Mouse (Mus musculus): Measurements from ENCODE around the gene Tmem145.

Gene Tmem145

GRCm38 (mm10) chr7:25292107-25292506 lies 13.8 kb upstream of the Tmem145 start:
- DNase-seq (ENCODE audit: inconsistent age in 2 of 2, low spot score in 1 of 2), result no peak

GRCm38 (mm10) chr7:25293191-25293739 lies 12.6 kb upstream of the Tmem145 start:
- DNase-seq (ENCODE audit: inconsistent age in 2 of 2, low spot score in 1 of 2), result no peak

DNA sequence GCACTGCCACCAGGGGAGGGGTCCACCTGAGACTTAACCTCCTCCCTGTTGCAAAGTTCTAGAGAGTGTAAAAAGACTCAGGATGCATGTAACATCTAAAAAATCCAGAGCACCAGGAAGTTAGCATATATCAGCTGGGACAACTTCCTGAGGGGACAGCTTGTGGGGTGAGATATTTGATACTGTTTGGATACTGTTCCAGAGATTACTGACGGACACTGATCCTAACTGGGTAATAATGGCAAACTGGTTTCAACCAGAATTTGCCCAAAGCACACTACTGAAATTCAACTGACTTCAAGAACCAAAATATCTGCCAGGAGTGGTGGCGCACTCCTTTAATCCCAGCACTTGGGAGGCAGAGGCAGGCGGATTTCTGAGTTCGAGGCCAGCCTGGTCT lies 11.4 kb upstream of the Tmem145 start:
- DNase-seq (ENCODE audit: inconsistent age in 2 of 2, low spot score in 1 of 2), result no peak

DNA sequence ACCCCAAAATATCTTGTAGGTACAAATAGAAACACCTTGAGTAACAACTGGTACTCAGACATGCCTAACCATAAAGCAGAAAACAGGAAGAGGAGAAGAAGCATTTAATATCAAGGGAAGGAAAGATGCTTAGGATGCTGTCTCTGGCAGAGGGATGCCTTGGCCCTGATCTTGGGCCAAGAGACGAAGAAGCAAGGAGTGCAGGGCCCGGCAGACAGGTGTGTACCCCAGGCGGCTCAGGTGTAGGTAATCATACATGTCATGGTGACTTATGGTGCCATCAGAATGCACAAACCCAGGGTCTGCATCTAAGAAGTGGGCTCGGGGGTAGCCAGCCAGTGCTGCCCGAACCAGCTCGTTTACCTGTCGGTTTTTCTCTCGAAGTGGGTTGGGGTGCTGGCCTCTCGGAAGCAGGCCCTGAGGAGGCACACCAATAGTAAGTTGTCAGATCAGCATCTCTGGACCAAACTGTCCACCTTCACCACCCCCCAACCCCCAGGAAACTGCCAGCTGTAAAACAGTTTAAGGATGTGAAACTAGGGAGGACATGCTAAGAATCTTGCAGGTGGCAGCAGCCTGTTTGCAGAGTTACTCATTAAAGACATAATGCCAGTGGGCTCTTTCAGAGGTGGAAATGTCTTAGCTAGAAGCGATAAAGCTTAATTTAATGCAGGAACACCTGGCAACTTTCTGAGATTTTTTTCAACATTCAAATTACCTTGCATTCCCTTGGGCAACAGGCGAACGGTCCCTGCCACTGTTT lies 10.8 kb upstream of the Tmem145 start:
- no peak for DNase-seq (ENCODE audit: inconsistent age in 2 of 2, low spot score in 1 of 2)

DNA sequence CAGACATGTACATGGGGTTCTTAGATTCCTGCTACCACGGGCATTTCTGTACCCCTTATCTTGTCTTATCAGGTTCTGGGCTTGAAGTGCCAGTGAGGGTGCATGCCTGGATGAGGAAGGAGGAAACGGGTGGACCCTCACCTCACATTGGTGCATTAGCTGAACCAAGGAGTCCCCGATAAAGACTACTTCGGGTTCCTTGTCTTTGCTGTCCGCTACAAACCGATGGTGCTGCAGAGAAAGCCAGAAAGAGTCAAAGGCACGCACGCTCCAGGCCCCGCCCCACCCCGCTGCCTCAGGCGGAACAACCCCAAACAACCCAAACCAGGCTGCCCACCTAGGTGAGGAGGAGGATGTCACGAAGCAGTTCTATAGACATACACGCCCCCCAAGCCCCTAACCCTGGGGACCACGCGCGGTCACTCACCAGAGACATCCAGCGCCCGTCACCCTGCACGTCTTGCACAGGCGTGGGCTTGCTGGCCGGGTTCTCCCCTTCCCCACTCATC lies 8.9 kb upstream of the Tmem145 start:
- peak in 1 of 2 experiments; percentile 67 for DNase-seq (ENCODE audit: inconsistent age in 2 of 2, low spot score in 1 of 2)

GRCm38 (mm10) chr7:25297454-25298325 lies 8.2 kb upstream of the Tmem145 start, which contains the start of gene Pafah1b3:
TSS of gene Pafah1b3 (minus strand) at chr7:25297986.
- peak; percentile 85 to 92 for DNase-seq (ENCODE audit: inconsistent age in 2 of 2, low spot score in 1 of 2)

DNA sequence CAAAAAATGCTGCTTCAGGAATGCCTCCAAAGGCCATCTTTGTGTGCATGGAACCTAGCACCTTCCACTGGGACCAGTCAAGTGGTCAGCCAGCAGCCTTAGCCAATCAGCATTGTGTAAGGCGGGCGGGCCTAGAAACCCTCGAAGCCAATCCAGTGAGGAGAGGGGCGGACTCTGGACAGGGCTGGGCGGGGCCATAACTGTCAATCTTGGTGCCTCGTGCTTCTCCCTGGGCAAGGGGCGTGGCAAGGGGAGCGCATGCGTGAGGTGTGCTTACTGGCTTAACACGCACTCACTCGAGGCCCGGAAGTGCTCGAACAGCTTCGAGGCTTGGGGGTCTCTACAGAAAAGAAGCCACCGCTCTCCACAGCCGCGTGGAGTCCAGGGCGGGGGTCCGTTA lies 4.8 kb upstream of the Tmem145 start, which contains the start of gene Prr19:
TSS of gene Prr19 (plus strand) at position 349 of the 400 bp plus-strand sequence.
- no peak for DNase-seq (ENCODE audit: inconsistent age in 2 of 2, low spot score in 1 of 2)

DNA sequence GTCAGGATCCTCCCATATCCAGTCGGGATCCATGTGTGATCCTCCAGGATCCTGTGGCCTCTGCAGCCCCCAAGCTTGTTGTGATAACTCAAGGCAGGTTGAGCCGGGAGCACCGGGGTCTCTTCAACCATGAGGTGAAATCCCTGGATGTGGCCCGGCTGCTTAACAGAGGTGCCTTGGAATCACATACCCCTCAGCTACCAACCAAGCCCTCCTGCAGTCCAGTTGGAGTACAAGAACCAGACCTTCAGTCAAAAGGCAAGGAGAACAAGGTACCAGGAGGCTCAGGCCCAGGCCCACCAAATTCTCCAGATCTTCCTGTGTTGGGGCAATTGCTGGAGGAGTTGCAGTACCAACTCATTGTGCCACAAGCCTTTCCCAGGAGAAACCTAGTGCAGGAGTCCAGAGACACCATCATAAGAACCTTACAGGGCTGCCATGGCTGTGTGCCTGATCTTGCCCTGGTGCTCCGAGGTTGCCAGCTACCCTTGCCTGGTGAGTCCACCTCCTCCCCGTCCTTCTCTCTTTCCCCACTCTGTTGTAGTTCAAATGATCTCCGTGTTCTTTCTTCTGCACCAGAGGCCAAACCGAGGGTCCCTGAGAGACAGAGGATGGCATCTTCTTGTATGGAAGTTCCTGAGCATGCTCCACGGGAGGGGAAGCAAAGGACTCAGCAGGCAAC lies 2.8 kb upstream of the Tmem145 start:
- no peak for DNase-seq (ENCODE audit: inconsistent age in 2 of 2, low spot score in 1 of 2)

DNA sequence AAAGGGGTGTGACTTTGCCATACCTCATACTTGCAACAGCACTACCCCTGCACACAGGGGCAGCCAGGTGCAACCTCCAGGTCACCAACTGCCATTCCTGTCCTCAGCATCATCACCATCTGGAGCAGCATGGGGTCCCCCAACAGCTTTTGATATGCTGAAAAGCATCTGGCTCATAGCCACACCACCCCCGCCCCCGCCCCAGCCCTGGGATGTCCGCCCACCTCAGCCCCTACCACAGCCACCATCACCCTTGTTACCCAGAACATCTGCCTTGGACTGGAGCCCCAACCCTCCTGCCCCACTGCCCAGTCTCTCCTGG lies 2.3 kb upstream of the Tmem145 start:
- no peak for DNase-seq (ENCODE audit: inconsistent age in 2 of 2, low spot score in 1 of 2)

- DNase-seq (ENCODE audit: inconsistent age in 2 of 2, low spot score in 1 of 2), result no peak
These were observed 425 bp upstream of the Tmem145 start for GRCm38 (mm10) chr7:25305481-25305880.

DNA sequence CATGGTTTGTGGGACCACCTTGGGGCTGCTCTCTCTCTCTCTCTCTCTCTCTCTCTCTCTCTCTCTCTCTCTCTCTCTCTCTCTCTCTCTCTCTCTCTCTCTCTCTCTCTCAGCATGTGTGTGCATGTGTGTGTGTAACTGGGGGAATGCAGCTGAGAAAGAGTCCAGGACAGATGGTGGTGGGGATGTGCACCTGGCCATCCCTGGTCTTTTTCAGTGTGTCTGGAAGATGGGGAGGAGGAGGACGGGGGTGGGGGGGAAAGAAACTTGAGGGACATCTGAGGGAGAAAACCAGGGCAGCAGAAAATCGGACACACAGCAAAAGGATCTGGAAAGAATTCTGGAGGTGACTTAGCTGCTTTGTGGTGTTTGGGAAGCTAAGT lies 699 bp downstream of the Tmem145 start:
- DNase-seq (ENCODE audit: inconsistent age in 2 of 2, low spot score in 1 of 2), result no peak

DNA sequence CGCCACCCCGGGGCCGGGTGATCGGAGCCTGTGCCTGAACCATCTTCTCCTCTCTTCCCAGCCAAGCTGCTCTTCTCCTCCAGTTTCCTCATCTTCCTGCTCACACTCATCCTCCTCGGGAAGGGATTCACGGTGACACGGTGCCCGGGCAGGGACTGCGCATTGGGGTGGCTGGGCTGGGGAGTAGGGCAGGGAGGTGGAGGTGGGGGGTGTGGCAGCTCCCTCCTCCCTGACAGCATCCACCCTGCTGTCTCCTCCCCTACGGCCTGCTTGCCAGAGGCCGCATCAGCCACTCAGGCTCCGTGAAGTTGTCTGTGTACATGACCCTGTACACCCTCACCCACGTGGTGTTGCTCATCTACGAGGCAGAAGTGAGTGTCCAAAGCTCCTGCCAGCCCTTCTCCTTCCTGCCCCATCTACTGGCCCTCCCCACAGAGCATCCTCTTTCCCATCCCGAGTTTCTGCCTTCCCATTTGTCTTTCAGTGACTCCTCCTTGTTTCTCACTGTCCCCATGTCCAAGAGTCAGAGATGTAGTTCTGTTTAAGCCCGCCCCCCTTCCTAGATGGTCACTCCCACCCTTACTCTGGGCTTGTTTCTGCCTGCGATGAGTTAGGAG lies 2.9 kb downstream of the Tmem145 start:
- DNase-seq (ENCODE audit: inconsistent age in 2 of 2, low spot score in 1 of 2), result peak in 1 of 2 experiments; percentile 65

DNA sequence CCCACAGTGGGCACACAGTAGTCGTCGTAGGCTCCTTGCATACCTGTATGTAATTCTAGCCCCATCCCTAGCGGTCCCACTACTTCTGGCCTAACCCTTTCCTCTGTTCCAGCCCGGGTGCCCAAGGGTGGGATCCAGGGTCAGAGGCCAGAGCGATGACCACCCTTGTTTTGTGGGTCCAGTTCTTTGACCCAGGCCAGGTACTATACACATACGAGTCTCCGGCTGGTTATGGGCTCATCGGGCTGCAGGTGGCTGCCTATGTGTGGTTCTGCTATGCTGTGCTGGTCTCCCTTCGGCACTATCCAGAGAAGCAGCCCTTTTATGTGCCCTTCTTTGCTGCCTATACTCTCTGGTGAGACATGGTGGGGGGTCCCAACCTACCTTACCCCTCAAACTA lies 3.5 kb downstream of the Tmem145 start:
- DNase-seq (ENCODE audit: inconsistent age in 2 of 2, low spot score in 1 of 2), result no peak

- no peak for DNase-seq (ENCODE audit: inconsistent age in 2 of 2, low spot score in 1 of 2)
These were observed 5.3 kb downstream of the Tmem145 start for GRCm38 (mm10) chr7:25311193-25311592.

DNA sequence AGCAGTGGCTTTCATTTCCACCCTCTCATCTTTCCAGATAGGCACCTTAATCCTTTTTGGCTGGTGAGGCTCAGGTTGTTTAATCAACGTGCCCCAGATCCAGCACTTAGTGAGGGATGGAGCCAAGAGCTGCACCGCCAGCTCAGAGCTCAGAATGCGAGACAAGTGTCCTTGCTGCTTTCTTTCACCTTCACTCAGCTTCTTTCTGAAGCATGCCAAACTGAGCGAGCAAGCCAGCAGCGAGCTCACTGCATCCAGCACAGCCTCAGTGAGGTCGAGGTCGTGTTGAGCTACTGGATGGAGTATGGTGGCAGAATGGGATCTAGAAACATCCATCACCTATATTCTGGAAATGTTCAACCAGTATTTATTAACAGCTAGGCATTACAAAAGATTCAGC lies 7.4 kb downstream of the Tmem145 start:
- peak in 1 of 2 experiments; percentile 74 for DNase-seq (ENCODE audit: inconsistent age in 2 of 2, low spot score in 1 of 2)

- DNase-seq (ENCODE audit: inconsistent age in 2 of 2, low spot score in 1 of 2), result peak; percentile 54 to 68
These were observed 8.8 kb downstream of the Tmem145 start for GRCm38 (mm10) chr7:25314606-25315305.

GRCm38 (mm10) chr7:25315306-25316041 lies 9.6 kb downstream of the Tmem145 start:
- peak; percentile 76 to 88 for DNase-seq (ENCODE audit: inconsistent age in 2 of 2, low spot score in 1 of 2)

- DNase-seq (ENCODE audit: inconsistent age in 2 of 2, low spot score in 1 of 2), result peak; percentile 96 to 98
These were observed 10.9 kb downstream of the Tmem145 start, which contains the start of gene Megf8 for GRCm38 (mm10) chr7:25316532-25317445. TSS of gene Megf8 (plus strand) at chr7:25317164.
